Mouse (Mus musculus) E14TG2a.4 (cell line): Measurements from ENCODE around the gene A2ml1.
"Not testable (repeated sequence)": the region's sequence is repeated elsewhere in the genome, so short reads cannot be mapped to it uniquely, and the experiment has no call there.

ENCODE experiments used
- H3K27me3 ChIP-seq: 2 replicates; pipeline ENCODE4 v1.6.1; 2014; ENCODE audit warnings: low read length, control low read depth; ENCODE audit not compliant: insufficient read depth
- H3K36me3 ChIP-seq: 2 replicates; pipeline ENCODE4 v1.6.1; 2014; ENCODE audit warnings: low read length, control low read depth; ENCODE audit not compliant: insufficient read depth
- H3K4me1 ChIP-seq: replicated peaks from 2 replicates; pipeline ENCODE4 v1.6.1; 2014; ENCODE audit warnings: low read depth, low read length, control low read depth
- H3K4me3 ChIP-seq: replicated peaks from 2 replicates; pipeline ENCODE4 v1.5.1; 2014; ENCODE audit warnings: mild to moderate bottlenecking, low read length
- H3K9me3 ChIP-seq: 2 replicates; pipeline ENCODE4 v1.6.1; 2014; ENCODE audit warnings: low read length, control low read depth
- CTCF ChIP-seq: conservative IDR thresholded peaks from 2 replicates; pipeline ENCODE4 v1.5.1; 2014; ENCODE audit warnings: low read length
- NANOG ChIP-seq: IDR thresholded peaks from 2 replicates; pipeline ENCODE4 v1.6.1; 2014; ENCODE audit warnings: borderline replicate concordance, low read length, mixed read lengths
- POU5F1 ChIP-seq: IDR thresholded peaks from 2 replicates; pipeline ENCODE4 v1.6.1; 2014; ENCODE audit warnings: low read length, borderline replicate concordance

The A2ml1 gene

DNA sequence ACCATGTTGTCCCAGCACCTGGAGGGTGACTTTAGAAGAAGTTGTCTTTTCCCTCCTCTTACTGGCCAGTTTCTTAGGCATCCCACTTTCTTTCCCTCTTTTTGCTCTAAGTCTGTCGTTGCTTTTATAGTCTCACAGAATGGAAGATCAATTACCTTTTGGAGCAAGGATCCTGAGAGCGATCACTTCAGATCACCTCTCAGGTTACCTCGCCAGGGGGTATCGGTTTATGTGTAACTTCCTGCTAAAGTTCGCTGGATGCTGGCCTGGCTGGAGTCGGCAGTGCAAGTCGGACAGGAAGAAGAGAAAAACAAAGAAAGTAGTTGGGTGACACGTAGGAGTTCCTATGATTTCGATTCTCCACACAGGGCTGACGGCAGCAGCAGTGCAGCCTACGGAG, at the start of gene A2ml1:
Gene A2ml1 (minus strand): TSS at position 101 of the 400 bp plus-strand sequence.
- Histone ChIP-seq H3K27me3 (no peaks in the 10 kb centered on the region), H3K4me3 (no peak within 1 kb of the TSS), H3K36me3 (no peaks in the 10 kb centered on the region), H3K4me1 (no peaks in the 10 kb centered on the region), H3K9me3 (no peaks in the 10 kb centered on the region)
- no peak for TF ChIP-seq POU5F1
- no peak for TF ChIP-seq NANOG
- TF ChIP-seq CTCF = no peak

DNA sequence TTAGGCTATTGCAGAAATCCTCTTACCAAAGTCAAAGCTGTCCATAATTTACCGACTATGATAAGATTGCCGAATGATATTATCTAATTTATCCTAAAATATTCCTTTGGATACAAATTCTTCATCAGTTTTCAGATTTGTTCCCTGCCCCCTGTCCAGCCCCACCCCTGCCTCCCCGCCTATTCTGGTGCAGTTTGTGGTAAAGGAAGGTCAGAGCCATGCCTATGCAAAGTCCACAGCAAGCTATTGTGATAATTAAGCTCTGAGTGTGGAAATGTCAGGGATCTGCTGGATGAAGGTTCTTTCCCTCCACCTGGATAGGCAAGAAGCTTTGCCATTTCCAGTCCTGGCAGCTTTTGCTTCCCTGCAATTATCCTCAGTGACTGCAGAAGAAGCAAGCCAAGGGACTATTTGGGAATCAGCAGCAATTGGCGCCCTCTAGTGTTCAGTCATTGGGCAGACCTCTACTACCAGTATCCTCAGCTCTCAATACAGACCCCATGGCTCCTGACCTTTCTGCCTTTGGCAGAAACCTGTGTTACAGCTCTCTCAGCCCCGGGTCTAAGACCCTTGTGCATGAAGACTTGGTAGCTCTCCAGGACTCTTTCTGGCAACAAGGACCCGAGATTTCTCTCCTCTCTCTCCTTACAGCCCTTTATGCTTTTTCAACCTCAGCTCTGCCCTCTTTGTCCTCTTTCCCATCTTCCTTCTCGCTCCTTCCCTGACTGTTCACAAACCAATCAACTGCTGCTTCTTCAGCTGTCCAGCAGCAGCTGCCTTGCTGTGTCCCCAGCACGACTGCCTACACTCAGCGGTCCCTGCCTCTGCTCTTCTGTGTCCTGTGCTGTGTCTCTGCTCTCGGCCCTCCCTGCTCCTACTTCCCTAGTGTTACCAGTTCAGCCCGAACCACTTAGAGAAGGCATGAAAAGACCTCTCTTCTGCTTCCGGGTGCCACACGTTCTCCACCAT, 48.6 kb upstream of the A2ml1 start:
- not testable (repeated sequence) for H3K36me3 ChIP-seq, H3K4me1 ChIP-seq, H3K27me3 ChIP-seq, H3K9me3 ChIP-seq
- TF ChIP-seq CTCF = peak; percentile 58
- peak overlapping the region; percentile 41 for H3K4me3 ChIP-seq

DNA sequence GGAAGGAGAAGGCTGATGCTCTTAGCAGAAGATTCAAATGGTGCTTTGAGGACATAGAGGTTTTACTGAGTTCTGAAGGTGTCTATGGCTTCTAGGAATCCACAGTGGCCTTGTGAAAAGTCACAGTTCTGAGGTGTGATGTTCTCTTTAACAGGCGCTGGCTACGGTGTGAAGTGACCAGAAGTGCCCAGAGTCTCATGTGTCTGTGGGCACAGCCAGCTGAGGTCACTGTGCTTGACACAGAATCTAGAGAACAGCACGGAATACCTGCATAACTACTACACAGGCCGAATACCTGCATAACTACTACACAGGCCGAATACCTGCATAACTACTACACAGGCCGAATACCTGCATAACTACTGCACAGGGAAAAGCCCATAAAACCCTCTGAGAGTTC, 43.8 kb upstream of the A2ml1 start:
- not testable (repeated sequence) for H3K36me3 ChIP-seq, H3K9me3 ChIP-seq, H3K4me3 ChIP-seq, H3K27me3 ChIP-seq, H3K4me1 ChIP-seq

DNA sequence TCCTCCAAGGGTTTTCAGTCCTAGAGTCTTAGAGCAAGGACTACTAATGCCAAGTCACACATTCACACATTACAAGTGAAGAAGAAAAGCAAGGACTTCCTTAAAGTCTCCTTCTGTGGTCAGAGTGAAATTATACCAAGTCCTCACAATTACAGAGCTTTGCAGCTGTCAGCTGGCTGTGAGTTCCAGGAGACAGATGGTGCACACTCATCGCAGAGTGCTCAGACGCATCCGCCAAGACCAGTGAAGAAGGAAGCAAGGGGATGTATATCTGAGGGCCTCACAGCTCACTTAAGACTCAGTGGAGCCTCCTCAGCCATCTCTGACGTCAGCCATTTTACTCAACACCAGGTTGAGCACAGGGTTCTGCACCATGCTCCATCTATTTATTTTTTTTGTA, 43.0 kb upstream of the A2ml1 start:
- Histone ChIP-seq H3K4me1 (no peaks in the 10 kb centered on the region), H3K27me3 (no peaks in the 10 kb centered on the region), H3K4me3 (no peak overlapping the region), H3K9me3 (no peaks in the 10 kb centered on the region), H3K36me3 (no peaks in the 10 kb centered on the region)
- TF ChIP-seq NANOG (no peak), POU5F1 (no peak), CTCF (no peak)

DNA sequence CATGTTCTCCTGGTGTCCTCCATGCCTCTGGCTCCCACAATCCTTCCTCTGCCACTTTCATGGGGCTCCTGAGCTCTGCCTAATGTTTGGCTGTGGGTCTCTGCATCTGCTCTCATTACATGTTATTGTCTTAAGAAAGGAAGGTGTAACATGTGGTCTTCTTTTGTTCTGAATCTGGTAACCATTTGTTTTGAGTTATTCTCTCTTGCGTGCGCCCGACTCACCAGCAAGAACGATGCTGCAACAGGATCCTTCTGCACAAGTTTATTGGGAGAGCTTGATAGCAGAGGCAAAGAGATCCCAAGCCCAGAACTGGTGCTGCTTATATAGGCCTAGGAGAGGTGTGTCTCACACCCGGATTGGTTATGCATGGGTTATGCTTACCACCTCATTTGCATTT, 42.0 kb upstream of the A2ml1 start, which contains the start of gene Klrb1a:
Gene Klrb1a (minus strand): TSS at position 101 of the 400 bp plus-strand sequence.
- H3K27me3 ChIP-seq, H3K4me1 ChIP-seq, H3K4me3 ChIP-seq, H3K9me3 ChIP-seq, H3K36me3 ChIP-seq: not testable (repeated sequence)

DNA sequence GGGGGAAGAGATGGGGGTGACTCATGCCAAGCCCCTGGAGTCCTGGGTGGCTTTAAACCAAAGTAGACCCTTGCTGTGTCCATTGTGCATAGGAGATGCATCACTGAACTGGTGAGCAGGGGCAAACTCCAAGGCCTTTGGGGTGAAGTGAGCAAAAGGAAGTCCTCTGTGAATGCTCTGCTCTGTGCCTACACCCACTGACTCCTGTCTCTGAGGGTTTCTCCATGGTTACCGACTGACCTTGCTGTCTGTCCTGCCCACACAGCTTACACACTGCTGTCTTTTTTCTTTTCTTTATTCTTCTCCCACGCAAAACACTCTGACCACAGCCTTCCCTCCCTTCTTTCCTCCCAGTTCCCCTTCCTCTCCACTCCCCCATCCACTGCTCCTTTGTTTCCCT, 41.3 kb upstream of the A2ml1 start:
- Histone ChIP-seq H3K4me1 (no peaks in the 10 kb centered on the region), H3K9me3 (peaks cover 7% of the 10 kb centered on the region), H3K27me3 (no peaks in the 10 kb centered on the region), H3K36me3 (no peaks in the 10 kb centered on the region), H3K4me3 (no peak overlapping the region)
- TF ChIP-seq CTCF (no peak), POU5F1 (no peak), NANOG (no peak)

DNA sequence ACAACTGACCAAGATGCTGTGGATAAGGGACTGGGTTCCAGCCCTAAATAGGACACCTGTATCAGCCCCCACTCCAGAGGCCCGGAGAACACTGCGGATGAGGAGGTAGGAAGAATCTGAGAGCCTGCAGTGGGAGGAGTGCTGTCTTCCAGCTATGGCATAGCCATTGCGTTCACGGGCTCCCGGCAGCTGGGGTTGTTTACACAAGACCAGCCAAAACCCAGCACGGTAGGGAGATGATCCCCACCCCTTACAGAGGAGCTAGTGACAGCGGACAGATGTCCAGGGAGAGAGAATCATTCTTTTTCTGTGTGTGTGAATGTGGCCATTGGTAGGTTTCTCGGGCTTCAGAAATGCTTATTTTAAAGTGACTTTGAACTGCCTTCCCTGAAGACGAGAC, 24.9 kb upstream of the A2ml1 start:
- Histone ChIP-seq H3K36me3 (no peaks in the 10 kb centered on the region), H3K4me1 (no peaks in the 10 kb centered on the region), H3K9me3 (peaks cover 10% of the 10 kb centered on the region), H3K27me3 (no peaks in the 10 kb centered on the region), H3K4me3 (no peak overlapping the region)
- TF ChIP-seq NANOG (no peak), CTCF (no peak), POU5F1 (no peak)

DNA sequence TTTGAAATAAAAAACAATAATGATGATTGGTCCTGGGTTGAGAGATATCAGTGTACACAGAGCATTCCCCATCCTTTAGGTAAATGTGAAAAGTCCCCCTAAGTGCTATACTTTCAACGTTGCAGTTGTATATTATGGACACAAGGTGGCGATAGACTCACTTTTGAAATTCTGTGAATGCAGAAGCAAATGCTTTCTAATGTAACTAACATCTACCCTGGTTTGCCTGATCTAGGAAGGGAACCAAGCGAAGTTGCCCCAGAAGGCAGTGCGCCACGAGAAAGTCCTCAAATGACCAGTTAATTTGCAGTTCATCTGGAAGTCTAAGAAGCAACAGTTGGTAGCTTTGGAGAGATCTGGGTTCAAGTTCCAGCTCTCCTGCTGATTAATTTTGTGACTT, 23.1 kb upstream of the A2ml1 start:
- Histone ChIP-seq H3K27me3 (no peaks in the 10 kb centered on the region), H3K4me3 (no peak overlapping the region), H3K36me3 (no peaks in the 10 kb centered on the region), H3K9me3 (no peaks in the 10 kb centered on the region; the same call in 1 of the 2 replicates), H3K4me1 (no peaks in the 10 kb centered on the region)
- TF ChIP-seq POU5F1 = no peak
- no peak for TF ChIP-seq NANOG
- TF ChIP-seq CTCF = peak; percentile 76

DNA sequence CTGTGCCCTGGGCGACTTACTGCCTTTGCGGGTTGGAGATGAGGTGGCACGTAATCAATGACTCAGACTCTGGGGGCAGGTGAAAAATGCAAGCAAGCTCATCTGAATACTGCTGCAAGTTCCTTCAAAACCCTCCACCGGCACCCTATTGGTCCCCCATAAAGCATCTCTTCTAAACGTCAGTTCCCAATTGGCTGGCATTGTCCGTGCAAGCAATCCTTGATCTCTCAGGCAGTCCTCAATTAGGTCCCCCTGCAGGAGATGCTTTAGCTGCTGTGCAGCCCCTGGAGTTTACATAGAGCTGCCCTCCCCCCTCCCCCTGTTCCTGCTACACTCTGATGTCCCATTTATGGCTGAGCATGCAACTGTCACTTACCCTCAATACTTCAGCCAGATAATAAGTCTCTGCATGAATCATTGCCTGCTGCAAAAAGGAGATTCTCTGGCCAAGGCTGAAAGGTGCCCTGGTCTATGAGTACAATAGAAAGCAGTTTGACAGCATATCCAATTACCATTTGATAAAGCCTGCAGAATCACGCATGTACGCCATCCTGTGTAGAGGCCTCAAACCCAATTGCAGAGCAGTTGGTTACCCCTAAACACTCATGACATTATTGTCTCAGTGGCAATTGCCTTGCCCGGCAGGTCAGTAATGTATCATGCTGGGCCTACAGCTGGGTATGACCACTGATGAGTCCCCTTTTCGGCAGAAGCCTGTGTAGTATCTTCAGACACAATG, 21.2 kb upstream of the A2ml1 start:
- no peaks in the 10 kb centered on the region for H3K4me1 ChIP-seq
- H3K9me3 ChIP-seq = no peaks in the 10 kb centered on the region
- TF ChIP-seq CTCF = no peak
- no peak for TF ChIP-seq NANOG
- no peak for TF ChIP-seq POU5F1
- H3K36me3 ChIP-seq = no peaks in the 10 kb centered on the region
- H3K4me3 ChIP-seq = no peak overlapping the region
- no peaks in the 10 kb centered on the region for H3K27me3 ChIP-seq
